Comparison of ENCODE assay signal across 21 mouse cellular contexts in the genomic region with DNA sequence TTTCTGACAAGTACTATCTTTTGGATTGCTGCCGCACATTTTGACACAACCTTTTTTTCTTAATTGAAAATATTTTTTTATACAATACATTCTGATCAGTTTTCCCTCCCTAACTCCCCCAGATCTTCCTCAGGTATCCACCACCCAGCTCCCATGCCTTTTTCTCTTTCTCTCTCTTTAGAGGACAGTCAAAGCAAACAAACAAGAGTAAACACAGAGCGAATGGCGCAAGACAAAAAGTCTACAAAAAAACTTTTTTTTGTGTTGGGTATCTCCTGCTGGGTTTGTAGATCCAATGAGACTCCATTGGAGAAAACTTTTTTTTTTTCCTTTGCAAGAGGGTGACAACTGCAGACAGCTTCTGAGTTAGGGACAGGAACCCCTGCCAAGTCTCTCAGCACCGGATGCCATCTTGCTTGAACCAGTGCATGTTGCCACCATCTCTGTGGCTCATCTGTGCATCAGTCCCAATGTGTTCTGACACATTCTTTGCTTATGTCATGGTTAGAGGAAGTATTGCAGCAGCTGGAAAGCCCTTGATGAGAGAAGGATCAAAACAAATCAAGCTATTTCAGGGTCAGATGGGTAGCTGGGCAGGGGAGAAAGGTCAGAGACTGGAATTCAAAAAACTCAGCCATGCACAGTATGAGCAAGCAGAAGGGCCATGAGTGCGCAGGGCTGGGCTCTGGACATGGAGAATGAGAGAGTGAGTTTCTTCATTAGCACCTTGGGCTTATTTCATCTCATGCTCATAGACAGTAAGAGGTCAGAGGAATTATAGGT.
DNase-seq lines count a peak whose midpoint lies in the region; ATAC-seq and TF ChIP-seq lines count a peak whose summit lies in the region.
"Had no signal": no experiment of that assay in that cellular context is flagged by ENCODE, and none has a peak within 500 bp of the region (broad histone marks: within the 10 kb centered on the region; RNA-seq: fewer than 3 reads in every experiment).

No protein-coding gene starts in this region.

- POLR2A ChIA-PET in Patski (lab: Charles Lee) = interaction anchor here (0.6 to 1.2 kb wide), 3 partner anchors 19 to 213 kb away, joined by 3 to 4 read pairs (median 4); no protein-coding TSS in a partner anchor

- CTCF ChIA-PET in Patski (lab: Charles Lee) = interaction anchor here (1.4 kb wide), 1 partner anchor 9 kb away, joined by 4 read pairs; no protein-coding TSS in a partner anchor

- no peaks in the 10 kb centered on the region for H3K27me3 ChIP-seq in Patski
- H3K27me3 ChIP-seq: embryonic facial prominence, embryonic 12.5 days; heart, embryonic 15.5 days; limb, embryonic 15.5 days; neural tube, embryonic 12.5 days had no signal

- no peak for TF ChIP-seq CTCF in Patski (IDR thresholded peaks at IDR 0.05)

- in situ Hi-C loops in Patski (cut with MboI; ENCODE audit: low pct_unique_long_range_greater_than_20kb) = no loop called here

- ATAC-seq in Patski = peak; percentile 59
- ATAC-seq in cerebellum, adult (ENCODE audit: insufficient number of reproducible peaks, low FRiP score, low TSS enrichment) = no peak
- ATAC-seq: forebrain, postnatal 0 days; lung, postnatal 0 days had no signal

- peak; percentile 35 for DNase-seq in heart, adult 11 months
- DNase-seq in heart, adult 18-20 months = no peak
- DNase-seq in Patski (ENCODE audit: low read depth, low spot score) = no peak
- peak; percentile 33 to 41 for DNase-seq in adrenal gland, postnatal 36 days
- DNase-seq in mesoderm, embryonic 11.5 days (ENCODE audit: low read depth, low spot score) = peak; percentile 51
- no peak for DNase-seq in lung, postnatal 4 days
- no peak for DNase-seq in heart, postnatal 36 days
- DNase-seq: cerebellum, adult 9-10 months; forebrain, postnatal 0 days; gastrocnemius, postnatal 25 days; heart, postnatal 4 days; kidney, adult 8-10 months; kidney, postnatal 10 days; midbrain, embryonic 14.5 days; thymus, postnatal 14 days had no signal

- intact Hi-C loops in heart, postnatal 36 days (cut with DNase I) = no loop called here

Comparison
In these comparisons a context has a peak if more than half of its experiments do, and no peak if none do; other contexts are left out.
1. DNase-seq: peak in heart, adult 11 months (single experiment), adrenal gland, postnatal 36 days (2 of 2) and mesoderm, embryonic 11.5 days (single experiment); none in heart, adult 18-20 months (0 of 2), Patski (single experiment), lung, postnatal 4 days (0 of 2) and heart, postnatal 36 days (0 of 2).